Mouse (Mus musculus): Measurements from ENCODE around the gene Rreb1.

DNA sequence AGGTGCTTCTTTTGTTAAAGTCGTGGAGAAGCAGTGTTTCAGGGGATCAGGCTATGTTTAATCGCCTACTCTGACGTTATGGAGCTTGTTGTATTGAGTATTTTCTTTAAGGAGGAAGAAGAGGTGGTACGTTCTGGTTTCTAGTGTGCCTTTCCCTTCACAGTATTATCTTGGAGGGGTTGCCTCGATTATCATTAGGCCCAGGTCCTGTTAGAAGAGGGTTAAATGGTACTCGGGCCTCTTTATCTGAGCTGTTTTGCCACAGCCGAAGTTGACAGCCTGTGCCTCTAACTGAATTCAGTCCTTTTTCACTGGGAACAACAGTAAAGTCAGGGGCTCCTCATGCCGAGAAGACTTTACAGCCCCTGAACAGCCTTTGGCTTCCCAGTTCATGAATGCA is 81.6 kb downstream of the Rreb1 start:
- TF ChIP-seq EP300 (IDR thresholded peaks at IDR 0.05) = no peak
- TF ChIP-seq CTCF (IDR thresholded peaks at IDR 0.05) = no peak

All from lung, postnatal 0 days (tissue).